8 mouse cellular contexts compared by ENCODE assay signal in the genomic region with DNA sequence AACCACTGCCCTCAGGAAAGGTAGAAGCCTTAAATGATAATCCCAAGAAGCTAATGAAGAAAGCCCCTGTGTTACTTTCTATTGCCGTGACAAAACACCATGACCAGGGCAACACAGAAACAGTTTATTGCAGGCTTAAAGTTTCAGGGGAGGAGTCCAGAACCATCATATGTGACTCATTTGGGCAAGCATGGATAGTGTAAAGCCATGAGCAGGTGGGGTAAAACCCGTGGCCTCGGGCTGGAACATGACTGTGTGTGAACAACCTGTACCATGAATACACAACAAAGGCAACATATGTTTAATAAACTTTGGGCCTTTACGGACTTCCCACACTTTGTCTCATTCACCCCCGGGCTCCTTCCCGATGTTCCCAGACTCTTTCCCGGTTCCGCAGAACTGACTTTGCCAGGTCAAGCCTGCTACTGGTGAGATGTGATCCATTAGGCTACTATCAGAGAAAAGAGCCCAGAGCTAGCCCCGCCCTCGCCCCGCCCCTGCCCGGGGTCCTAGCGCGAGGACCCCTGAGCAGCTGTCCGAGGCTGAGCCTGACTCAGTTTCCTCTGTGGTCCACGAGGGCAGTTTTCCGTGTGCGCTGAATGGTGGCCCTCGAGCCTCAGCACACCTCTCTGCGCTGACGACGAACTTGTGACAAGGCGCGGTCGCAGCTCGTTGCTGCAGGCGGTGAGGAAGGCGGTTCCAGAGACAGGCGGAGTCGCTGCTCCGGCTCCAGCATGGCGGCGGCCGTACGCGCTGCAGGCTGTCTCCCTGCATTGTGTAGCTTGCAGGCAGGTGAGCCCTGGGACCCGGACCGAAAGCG. TPM values are rescaled to one million over a fixed set of nuclear protein-coding genes. Genes with fewer than 3 reads are reported as not detected.
DNase-seq lines count a peak whose midpoint lies in the region; ATAC-seq lines count a peak whose summit lies in the region.

A gene (minus strand): TSS at position 401 of the 820 bp plus-strand sequence.
A gene (plus strand): TSS at position 529 of the 820 bp plus-strand sequence.

- 7% methylated on average over 36 of the region's 39 CpGs for WGBS in hindbrain, embryonic 16.5 days
- WGBS in macrophage (ENCODE audit: missing documents): 5% methylated on average over 37 of the region's 39 CpGs

- DNase-seq in WW6 (ENCODE audit: low read depth, low spot score): peak; percentile 50
- peak; percentile 53 to 84 for DNase-seq in cerebellum, postnatal 4 days (ENCODE audit: low spot score in 2 of 2)
- DNase-seq in gastrocnemius, adult 18-20 months (ENCODE audit: low spot score): peak; percentile 84
- DNase-seq in left cerebral cortex, adult 18-20 months (ENCODE audit: low spot score in 2 of 2): peak; percentile 78 to 82
- DNase-seq in right cerebral cortex, adult 18-20 months: peak; percentile 81
- peak; percentile 20 for DNase-seq in urinary bladder, postnatal 10 days (ENCODE audit: low spot score)

- no peaks in the 10 kb centered on the region for H3K36me3 ChIP-seq in hindbrain, embryonic 16.5 days (ENCODE audit: control insufficient read depth, insufficient read depth, low read length)
- H3K36me3 ChIP-seq in macrophage (ENCODE audit: inconsistent target): peaks cover 2% of the 10 kb centered on the region; the same call in 1 of the 2 replicates

- peak; percentile 87 for ATAC-seq in hindbrain, embryonic 16.5 days

- H3K4me3 ChIP-seq in hindbrain, embryonic 16.5 days (ENCODE audit: low read length): peak within 1 kb of the TSS; percentile 70
- peak within 1 kb of the TSS; percentile 96 for H3K4me3 ChIP-seq in macrophage (ENCODE audit: inconsistent target)

- peaks cover 25% of the 10 kb centered on the region for H3K4me1 ChIP-seq in hindbrain, embryonic 16.5 days (ENCODE audit: control insufficient read depth, insufficient read depth, low read depth, low read length)

- H3K27ac ChIP-seq in hindbrain, embryonic 16.5 days (ENCODE audit: low read depth, low read length): peak within 1 kb of the TSS; percentile 94
- peak within 1 kb of the TSS; percentile 89 for H3K27ac ChIP-seq in macrophage

- no peaks in the 10 kb centered on the region for H3K27me3 ChIP-seq in hindbrain, embryonic 16.5 days (replicated peaks; ENCODE audit: control insufficient read depth, insufficient read depth, low read length)

- peak within 1 kb of the TSS; percentile 90 for H3K9ac ChIP-seq in hindbrain, embryonic 16.5 days (ENCODE audit: low read depth, low read length)

- peak within 1 kb of the TSS; percentile 73 for H3K4me2 ChIP-seq in hindbrain, embryonic 16.5 days (ENCODE audit: low read length)

- peaks cover 30% of the 10 kb centered on the region for H3K79me2 ChIP-seq in macrophage (ENCODE audit: inconsistent target)

- no peaks in the 10 kb centered on the region for H3K9me3 ChIP-seq in hindbrain, embryonic 16.5 days (ENCODE audit: control insufficient read depth, low read length)

RNA-seq across cellular contexts. Expression of the first gene that starts in this region (rescaled TPM):
- total RNA-seq in gastrocnemius, adult 18-20 months (2021): 1 to 10 TPM; 2.0 to 3.0 TPM
- 6.3 and 6.4 TPM in 2 replicates for polyA plus RNA-seq in hindbrain, embryonic 16.5 days (2015; fragmentation: Nextera tagmentation; extraction: Ambion mirVana)
- 1 to 10 TPM; 7.2 to 7.7 TPM for total RNA-seq in left cerebral cortex, adult 18-20 months (2021)
- total RNA-seq in macrophage (2018; cell fraction: chromatin; rRNA removed): 10 to 100 TPM in 2 of 26 experiments, 1 to 10 TPM in 24; 1.4 to 13.1 (median 4.6) TPM
- 1 to 10 TPM in 14 of 26 experiments, under 1 TPM in 12; 0.28 to 1.9 (median 1.2) TPM for total RNA-seq in macrophage (2018; cell fraction: cytosol; rRNA removed)
- 1 to 10 TPM in 23 of 26 experiments, under 1 TPM in 3; 0.46 to 7.9 (median 3.2) TPM for total RNA-seq in macrophage (2018; cell fraction: nucleus; rRNA removed)
- 1.2 to 1.7 TPM (median 1.4 TPM) in 3 replicates for polyA plus RNA-seq in macrophage (2018)

RNA-seq across cellular contexts. Expression of the second gene that starts in this region (rescaled TPM):
- total RNA-seq in gastrocnemius, adult 18-20 months (2021): 10 to 100 TPM; 69.3 to 82.2 TPM
- polyA plus RNA-seq in hindbrain, embryonic 16.5 days (2015; fragmentation: Nextera tagmentation; extraction: Ambion mirVana): 126 and 133 TPM in 2 replicates
- 10 to 100 TPM; 83.1 to 91.3 TPM for total RNA-seq in left cerebral cortex, adult 18-20 months (2021)
- total RNA-seq in macrophage (2018; cell fraction: chromatin; rRNA removed): 100 to 1,000 TPM in 1 of 26 experiments, 10 to 100 TPM in 25; 33.1 to 100 (median 57.5) TPM
- total RNA-seq in macrophage (2018; cell fraction: cytosol; rRNA removed): 10 to 100 TPM; 11.1 to 35.6 (median 22.8) TPM
- 10 to 100 TPM in 25 of 26 experiments, 1 to 10 TPM in 1; 8.2 to 51.2 (median 25.7) TPM for total RNA-seq in macrophage (2018; cell fraction: nucleus; rRNA removed)
- polyA plus RNA-seq in macrophage (2018): 23.5 to 46.2 TPM (median 34.0 TPM) in 3 replicates

Comparison
In these comparisons a context has a peak if more than half of its experiments do, and no peak if none do; other contexts are left out.
1. Peak in every context shown above with its lines: DNase-seq, ATAC-seq, H3K4me3 ChIP-seq and H3K27ac ChIP-seq.
2. DNase-seq: peak in every context shown above with its lines; median percentile 84 in gastrocnemius, adult 18-20 months; 81 in right cerebral cortex, adult 18-20 months; 80 in left cerebral cortex, adult 18-20 months; 68 in cerebellum, postnatal 4 days; 50 in WW6; 20 in urinary bladder, postnatal 10 days.